Mouse (Mus musculus) layer of hippocampus, postnatal 10 days (tissue): ENCODE measurements around the gene Fan1. TPM values are rescaled to one million over a fixed set of nuclear protein-coding genes. Genes with fewer than 3 reads are reported as not detected.

Source experiments
- DNase-seq, 2 experiments: peaks; one replicate each; pipeline ENCODE4 v3.0.0; 2021; ENCODE audit warnings: low spot score in 2 of 2
- long read RNA-seq: library from polyadenylated mRNA; stranded (forward); transcript quantifications from one replicate; pipeline ENCODE4 v2.0.0, GENCODE M21; 2023
- total RNA-seq, 2 experiments: library from RNA; stranded (reverse); gene quantifications; 2 replicates each; pipeline ENCODE4 v1.2.3; 2021

The Fan1 gene
- total RNA-seq, result 10 to 100 TPM in 1 of 2 experiments, 1 to 10 TPM in 1; 9.1 to 10.9 TPM
- long read RNA-seq, result 0 reads

DNA sequence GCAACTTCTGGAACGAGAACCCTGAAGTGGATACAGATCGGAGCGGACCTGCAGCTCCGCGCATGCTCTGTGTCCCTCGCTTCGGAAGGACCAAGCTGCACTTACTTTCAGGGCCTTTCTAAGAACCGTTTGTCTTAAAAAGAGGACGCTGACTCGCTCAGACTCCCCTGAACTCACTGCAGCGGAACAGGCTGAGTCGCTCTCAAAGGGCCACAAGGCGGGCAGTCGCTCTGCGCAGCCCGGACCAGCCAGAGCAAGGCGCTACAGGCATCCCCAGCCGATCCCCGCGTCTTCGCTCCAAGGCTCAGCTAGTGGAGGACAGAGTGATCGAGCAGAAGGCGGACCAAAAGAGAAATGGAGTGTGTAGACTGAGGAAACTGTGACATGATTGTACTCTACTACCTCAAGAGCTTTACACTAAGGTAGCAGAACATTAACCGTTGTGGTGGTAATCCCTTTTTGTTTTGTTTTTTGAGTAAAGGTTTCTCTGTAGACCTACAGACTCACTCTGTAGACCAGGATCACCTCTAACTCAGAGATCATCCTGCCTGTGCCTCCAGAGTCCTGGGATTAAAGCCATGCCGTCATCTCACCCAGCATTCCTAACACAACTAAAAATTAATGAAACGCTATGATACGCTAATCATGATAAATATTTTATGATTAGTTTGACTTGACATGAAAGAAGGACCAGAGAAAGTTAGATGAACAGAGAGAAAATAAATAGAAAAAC, at the start of gene Fan1:
Gene Fan1 (minus strand): TSS at position 266 of the 733 bp plus-strand sequence.
- DNase-seq, result peak; percentile 89 to 92

DNA sequence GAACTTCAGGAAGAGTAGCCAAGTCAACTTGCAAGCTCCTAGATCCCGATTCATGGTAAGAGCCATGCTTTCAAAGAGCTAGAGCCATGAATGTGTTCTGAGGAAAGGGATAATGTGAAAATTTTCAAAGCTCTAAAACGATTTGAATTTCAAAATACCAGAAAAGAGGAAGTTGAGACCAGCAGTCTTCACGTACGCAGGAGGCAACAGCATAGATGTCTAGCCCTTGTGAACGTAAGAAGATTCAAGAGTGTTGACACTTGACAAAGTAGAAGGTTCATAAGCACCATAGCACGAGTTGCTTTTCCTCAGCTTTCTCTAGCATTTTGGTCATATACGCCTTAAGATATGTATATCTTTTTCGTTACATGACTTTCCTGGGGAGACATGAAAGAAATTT, 30.1 kb upstream of the Fan1 start:
- no peak for DNase-seq

DNA sequence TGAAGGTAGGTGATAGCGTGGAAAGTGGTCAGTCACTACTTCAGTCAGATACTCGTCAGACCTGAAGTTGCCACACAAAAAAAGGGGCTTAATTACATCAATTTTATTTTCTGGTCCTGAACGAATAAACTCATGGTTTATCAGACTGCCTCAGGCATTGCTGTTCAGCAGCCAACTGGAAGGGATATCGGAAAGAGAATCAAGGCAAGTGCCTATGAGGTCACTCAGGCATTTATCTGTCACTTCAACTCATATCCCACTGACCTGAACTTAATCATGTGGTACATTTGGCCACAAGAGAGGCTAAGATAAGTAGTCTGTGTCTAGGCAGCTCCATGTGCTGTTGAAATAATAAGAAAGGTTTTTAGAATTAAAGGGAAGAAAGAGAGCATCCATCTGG, 28.6 kb upstream of the Fan1 start:
- no peak for DNase-seq

DNA sequence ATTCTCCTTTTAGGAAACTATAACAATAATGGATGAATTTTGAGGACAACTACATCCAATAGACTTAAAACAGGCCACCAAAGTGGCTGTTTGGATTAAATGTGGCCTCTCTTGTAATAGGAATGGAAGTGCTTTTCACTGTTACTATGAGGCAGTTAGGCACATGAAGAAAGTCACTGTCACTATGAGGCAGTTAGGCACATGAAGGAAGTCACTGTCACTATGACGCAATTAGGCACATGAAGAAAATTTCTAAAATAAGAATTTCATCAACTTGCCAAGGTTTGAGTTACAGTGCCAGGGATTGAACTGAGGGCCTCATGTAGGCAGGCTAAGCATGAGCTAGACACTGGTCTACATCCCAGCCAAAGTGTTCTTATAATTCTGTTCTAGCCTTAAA, 26.8 kb upstream of the Fan1 start:
- DNase-seq, result no peak

DNA sequence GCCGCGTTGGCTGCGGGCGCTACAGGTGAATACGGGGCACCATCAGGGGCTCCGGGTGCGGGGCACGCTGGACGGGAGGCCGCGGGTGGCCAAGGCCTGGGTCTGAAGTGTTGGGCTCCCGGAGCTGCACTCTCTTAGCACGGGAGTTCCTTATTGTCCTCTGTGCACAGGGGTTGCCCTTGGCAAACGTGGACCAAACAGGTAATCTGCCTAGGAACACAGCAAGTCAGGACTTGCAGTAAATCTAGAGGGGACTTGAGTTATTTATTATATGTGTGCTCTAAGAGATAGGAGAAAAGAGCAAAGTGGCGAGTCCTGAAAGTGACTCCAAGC, 18.9 kb upstream of the Fan1 start:
- DNase-seq, result no peak

DNA sequence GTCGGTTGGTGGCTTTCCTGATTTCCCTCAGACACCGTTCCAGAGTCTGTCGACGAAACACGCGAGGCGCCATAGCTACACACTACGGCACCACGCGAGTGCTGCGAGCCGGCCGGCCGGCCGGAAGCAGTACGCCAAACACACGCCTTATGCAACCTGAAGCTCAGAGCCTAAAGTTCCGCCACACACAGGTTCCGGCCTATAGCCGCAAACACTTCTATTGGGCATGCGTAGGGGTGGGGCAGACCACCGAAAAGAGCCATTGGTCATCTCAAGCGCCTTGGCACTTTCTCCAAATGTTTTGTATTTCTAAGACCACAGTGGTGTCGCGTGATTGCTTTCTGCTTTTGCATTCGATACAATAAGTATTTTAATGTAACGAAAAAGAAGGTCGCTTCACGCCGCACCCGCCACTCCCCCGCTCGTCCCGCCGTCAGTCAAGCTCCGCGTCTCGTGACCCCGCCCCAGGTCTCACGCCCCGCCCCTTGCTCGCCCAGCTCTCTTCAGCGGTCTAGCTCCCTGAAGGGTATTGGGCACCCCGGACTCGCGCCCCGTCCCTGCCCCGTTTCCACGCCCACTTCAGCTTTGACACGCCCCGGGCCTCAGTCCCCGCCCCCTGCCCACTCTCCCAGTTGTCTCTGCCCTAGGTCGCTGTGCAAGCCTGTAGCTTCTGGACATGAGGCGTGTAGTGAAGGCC, 18.4 kb upstream of the Fan1 start, which contains the start of the genes Mphosph10 and Mcee:
Gene Mphosph10 (minus strand): TSS at position 147 of the 697 bp plus-strand sequence.
Gene Mcee (plus strand): TSS at position 486 of the 697 bp plus-strand sequence.
- peak; percentile 95 to 96 for DNase-seq

DNA sequence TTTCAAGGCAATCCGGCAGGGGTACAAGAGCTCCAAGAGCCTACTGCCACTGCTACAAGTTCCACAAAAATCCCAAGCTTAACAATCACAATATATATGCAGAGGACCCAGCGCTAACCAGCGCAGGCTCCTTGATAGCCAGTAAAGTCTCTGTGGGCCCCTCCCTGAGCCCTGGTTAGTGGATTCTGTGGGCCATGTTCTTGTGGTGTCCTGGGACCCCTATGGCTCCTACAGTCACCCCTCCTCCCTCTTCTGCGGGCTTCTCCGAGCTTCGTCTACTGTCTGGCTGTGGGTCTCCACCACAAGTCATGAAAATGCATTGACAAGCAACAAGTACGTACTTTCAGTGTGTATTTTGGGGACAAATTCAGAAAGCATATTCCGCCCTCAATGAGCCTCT, 17.6 kb upstream of the Fan1 start:
- peak in 1 of 2 experiments; percentile 21 for DNase-seq

DNA sequence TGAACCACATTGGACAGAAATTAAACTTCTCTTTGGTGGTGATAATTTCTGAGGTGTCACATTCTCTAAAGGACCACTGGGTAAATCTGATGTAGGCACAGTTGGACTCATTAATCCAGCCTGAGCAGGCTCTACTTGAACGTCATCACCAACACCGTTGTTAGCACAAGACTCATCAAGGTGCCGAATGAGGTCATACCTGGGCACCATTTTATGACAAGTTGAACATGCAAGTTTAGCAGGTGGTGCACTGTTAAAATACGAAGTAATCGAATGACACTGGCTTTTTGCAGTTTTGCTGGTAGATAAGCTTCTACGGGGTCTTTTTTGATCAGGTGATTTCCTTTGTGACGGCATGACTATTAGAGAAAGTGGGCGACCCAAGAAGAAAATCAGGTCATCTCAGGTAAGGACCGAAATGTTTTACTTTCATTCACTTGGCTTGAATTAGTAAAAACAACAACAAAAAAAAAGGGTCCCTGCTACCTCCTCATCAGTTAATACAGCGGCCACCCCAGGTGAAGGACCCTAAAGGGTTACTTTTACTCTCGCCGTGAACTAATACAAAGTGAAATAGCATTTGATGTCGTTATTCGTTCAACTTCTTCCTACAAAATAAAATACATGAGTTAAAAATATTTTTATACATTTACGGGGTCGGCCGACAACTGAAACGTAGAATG, 607 bp downstream of the Fan1 start:
- DNase-seq, result no peak

DNA sequence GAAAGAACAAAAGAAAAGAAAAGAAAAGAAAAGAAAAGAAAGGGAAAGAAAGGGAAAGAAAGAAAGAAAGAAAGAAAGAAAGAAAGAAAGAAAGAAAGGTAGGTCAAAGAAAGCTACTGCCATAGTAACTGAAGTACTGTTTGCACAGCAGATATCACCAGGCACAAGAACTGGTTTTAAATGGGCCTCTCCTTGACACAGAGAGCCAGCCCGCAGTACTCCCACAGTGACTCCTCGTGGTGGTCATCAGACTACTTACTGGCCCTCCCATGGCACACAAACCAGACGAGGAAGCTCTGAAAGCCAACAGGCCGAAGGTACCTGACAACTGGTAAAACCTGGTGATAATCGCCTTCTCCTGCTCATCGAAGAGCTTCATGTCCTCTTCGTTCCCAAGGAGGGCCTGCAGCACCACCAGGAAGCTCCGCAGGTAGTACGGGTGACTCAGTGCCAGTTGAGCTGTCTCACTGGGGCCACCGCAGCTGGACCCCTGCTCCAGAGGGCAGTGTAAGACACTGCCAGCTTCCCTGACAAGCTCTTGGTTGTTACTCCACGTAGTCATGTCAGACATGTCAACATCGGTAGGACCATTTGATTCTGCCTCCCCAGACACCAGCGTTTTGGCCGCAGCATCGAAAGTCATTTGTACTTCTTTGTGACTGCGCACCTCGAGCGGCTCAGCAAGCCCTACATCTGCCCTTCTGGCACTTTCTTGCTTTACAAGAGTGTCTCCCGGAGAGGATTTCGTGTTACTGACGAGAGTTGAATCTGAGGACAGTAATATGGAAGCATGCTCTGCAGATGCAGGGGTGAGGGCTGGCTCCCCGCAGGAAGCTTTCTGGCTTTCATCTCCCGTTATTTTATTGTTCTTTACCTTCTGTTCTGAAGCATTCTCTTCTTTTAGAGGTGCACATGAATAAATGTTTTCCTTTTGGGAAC, 1.7 kb downstream of the Fan1 start:
- DNase-seq, result no peak

DNA sequence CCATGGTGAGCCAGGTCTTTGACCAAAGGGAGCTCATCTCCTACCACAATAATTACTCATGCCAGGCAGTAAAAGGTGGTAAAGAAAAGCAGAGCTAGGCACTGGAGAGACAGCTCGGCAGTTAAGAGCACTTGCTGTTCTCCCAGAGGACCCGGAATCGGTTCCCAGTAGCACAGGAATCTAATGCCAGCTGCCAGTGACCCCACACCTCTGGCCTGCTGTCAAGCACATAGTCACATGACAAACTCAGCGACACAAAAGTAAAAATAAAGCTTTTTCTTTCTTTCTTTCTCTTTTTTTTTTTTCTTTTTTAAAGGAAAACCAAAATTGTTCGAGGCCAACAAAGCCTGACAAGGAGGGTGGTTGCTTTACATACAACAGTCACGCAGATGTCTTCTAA, 4.1 kb downstream of the Fan1 start:
- DNase-seq, result no peak

DNA sequence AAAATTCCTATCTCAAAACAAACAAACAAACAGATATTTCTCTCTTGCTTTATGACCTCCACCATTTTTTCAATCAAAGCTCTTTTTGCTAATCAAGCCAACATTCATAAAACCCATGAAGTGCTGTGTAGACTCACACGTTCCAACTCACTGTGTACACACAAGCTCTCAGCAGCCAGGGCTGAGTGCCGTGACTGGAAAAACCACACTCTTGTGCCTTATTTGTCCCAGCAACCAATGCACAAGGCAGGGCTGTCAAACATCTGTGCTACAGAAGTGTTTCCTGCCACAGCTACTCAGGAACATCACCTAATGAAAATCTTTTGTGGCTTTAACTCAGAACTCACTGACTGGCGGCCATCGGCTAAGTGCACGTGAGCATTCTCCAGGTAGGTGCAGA, 8.0 kb downstream of the Fan1 start:
- DNase-seq, result no peak

DNA sequence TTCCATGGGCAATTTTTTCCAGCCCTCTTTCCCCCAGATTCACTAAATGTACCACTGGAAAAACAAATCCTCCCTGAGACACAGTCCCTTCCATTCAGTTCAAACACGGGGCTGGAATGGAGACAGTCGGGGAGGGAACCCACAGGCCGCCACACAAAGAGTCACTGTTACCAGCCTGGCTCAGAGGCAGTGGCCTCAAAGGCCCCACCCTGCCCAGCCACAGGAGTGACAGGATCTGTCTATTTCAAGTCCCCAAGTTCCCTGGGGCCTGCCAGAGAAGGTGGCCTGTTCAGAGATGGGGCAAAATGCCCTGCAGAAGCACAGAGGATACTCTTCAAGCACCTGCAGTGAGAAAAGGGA, 13.3 kb downstream of the Fan1 start:
- peak; percentile 32 to 54 for DNase-seq

DNA sequence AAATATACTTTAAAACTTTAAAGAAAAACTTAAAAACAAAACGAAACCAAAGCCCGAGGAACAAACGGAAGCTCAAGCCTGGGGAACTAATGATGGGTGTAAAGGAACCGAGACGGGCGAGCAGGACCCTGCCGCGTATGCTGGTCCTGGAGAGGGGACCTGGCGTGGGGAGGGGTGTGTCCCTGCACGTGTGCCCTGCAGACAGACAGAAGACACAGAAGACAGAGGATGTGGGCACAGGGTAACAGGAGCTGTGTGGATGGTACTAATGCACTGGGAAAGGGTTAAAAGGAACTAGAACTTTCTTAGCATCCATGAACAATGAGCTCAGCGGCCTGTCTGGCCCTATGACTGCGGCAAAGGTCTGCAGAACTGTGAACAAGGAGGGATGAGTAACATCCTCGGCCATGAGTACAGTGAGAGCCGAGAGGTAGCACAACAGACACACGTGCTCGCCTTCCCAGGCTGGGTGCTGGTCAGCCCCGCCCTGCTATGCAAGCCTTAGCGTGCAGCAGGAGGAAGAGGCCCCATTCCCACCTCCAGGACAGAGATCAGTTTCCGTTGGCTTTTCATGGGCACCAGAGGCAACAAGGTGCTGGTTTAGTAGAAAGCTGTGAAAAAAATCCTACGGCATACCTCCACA, 13.8 kb downstream of the Fan1 start:
- no peak for DNase-seq

DNA sequence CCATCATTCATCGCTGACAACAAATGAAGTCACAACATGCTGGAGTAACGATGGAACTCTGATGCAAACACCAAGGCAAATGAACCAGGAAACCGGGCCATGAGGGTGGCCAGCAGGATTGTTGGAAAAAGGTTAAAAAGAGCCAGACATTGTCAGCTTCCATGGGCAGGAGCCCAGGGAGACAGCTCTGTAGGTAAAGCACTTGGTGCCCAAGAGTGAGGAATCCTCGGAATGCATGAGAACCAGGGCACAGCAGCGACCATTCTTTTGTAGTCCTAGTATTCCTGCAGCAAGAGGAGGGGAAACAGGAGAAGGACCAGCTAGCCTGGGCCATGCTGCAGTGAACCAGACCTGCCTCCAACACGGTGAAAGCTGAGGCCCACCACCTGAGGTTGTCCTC, 15.2 kb downstream of the Fan1 start:
- no peak for DNase-seq

DNA sequence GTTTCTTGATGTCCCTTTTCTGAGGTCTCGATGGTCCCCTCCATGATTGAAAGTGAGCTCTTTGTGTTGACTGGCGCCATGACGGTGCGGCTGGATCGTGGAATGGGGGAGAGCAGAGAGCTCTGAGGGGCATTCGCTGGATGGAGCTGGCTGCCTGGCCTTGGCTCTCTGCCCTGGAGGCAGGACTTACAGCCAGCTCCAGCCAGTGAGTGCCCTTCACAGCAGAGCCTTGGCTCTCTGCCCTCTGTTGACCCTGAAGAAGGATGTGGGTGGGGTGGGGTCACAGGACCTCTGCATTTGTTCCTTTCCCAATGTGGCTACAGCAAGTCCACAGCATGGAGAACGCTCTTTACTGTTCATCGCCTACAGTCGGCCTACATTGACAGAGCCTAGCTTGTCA, 16.5 kb downstream of the Fan1 start:
- DNase-seq, result peak; percentile 60 to 74

DNA sequence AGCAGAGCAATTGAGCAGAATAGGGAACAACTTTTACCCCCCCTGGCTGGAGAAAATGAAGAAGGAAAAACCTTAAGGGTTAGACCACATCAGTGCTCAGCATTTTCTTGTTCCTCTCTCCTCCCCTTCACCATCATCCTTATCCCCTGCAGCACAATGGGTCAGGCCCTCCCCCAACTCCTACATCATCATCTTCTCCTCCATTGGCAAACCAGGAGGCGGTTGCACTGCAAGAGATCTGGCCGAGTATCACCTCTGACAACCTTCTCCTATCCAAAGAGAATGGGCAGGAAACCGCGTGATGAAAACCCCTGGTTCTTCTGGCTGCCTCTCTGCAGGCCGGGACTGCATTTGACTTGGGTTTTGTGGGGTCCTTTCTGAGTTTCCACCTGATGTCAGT, 17.2 kb downstream of the Fan1 start:
- no peak for DNase-seq

DNA sequence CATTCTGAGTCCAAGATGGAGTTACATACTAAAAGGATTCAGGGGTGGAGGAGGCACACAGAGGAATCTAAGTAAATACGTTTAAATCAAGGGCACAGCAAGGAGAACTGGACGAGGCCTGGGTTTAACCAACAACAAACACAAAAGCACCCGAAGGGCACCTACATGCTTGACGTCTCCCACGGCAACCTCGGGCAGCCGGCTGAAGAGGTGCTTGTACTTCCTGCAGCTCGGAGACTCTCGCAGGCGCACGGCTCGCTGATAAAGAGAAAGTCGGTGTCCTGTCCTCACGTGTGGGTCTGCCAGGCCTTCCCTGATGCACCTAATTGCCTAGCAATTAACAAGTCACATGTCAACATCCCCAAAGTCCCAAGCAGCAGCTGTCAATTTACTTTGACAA, 19.7 kb downstream of the Fan1 start:
- DNase-seq, result no peak

DNA sequence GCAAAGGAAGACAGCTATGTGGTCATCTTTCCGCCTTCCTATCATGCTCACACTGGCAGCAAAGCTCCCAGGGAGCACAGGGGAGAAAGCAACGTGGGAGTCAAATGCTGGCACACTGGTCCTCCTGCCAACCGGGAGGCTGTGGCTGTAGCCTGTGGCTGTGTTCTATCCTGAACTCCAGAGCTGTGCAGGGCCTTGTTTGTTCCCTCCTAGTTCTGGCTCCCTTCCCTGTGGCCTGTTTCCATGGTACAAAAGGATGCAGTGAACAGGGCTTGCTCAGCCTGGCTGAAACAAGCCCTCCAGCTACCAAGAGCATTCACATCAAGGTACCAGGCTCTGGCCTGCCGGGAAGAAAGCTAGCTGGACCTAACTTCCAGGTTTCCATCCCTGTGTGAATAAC, 22.8 kb downstream of the Fan1 start:
- DNase-seq, result peak; percentile 76 to 81

DNA sequence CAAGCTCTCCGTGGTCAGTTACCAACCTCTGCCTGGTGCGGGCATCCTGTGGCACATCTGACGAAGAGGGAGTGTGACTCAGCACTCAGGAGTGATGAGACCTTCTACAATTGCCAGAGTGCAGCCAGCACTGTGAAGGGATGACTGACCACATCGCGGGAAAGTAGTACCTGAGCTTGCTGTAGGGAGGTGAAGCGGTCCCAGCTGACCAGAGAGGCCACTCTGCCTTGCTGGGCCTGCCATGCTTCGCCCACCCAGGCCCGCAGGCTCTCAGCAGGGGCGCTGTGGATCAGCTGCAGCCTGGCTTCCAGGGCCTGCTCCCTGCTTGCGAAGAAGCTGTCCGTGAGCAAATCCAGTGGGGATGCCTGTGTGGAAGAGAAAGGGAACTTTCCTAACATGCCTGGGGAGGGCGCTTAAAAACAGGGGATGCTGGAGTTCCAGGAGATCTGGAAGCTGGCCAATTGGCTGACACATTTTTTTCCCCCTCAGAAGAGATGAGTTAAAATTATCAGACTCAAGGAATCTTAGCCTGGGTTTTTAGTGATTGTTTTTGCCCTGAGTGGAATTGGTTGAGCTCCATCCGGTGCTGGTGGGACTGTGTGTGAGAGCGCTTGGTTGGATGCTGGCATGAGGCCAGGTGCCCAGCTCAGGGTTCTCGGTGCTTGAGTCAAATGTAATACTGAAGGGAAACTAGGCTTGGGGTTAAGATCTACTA, 24.6 kb downstream of the Fan1 start:
- DNase-seq, result peak; percentile 48 to 55

DNA sequence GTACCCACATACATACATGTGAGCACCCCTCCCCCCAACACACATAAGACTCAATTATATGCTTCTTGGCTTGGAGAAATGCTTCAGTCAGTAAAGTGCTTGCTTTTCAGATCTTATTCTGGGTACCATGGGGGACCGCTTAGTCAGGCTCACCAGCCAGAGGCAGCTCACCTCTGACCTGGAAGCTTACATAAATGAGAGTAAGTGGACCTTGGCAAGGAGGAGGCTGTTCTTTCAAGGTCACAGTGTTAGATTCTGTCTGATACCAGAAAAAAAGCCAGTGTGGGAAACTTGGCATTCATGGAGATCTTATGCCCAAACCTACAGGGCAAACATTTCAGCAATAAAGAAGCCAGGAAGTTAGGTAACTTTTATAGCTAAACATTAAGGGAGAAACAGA, 26.1 kb downstream of the Fan1 start:
- DNase-seq, result no peak
